Mouse (Mus musculus): Measurements from ENCODE around the gene Gm10837.

The Gm10837 gene

GRCm38 (mm10) chr14:122535986-122536385 is 45.6 kb downstream of the Gm10837 start:
- no peak for DNase-seq (ENCODE audit: low spot score)

Measured in ovary, postnatal 10 days (tissue).